Mouse (Mus musculus) E14TG2a.4 (cell line): ENCODE measurements around the gene Ano6.

Source experiments
- CTCF ChIP-seq: conservative IDR thresholded peaks from 2 replicates; pipeline ENCODE4 v1.5.1; 2014; ENCODE audit warnings: low read length
- POU5F1 ChIP-seq: IDR thresholded peaks from 2 replicates; pipeline ENCODE4 v1.6.1; 2014; ENCODE audit warnings: low read length, borderline replicate concordance

DNA sequence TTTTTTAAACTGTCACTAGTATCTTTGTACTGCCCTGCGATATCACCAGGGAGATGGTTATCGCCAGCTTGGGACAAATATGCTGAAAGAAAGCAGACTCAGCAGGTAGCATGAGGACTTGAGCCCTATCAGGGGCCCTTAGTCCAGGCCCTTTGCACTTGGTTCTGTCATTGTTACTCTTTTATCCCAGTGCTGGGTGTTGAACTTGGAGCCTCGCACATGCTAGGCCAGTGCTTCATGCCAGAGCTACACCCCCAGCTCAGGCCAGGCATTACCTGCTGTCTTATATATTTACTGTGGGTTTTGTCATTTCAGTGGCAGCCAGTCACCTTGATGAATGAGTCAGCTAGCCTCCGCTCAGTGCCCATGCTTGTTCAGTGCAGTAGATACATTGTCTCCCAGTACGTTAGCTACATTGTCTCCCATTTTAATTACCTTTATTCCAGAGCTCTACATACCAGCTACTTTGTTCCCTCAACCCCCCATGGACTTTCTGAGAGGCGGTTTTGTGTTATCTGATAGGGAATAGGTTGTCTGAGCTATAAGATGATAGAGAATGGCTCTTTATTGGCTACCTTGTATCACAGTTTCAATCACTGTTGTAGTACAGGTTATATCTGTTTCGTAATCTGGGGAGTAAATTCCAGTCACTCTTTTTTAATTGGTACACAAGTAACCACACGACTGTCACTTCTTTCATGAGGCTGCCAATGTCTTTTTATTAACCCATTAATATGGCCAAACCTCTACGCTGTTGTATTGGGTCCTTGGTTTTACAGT is 68.4 kb downstream of the Ano6 start:
- TF ChIP-seq CTCF, result no peak
- TF ChIP-seq POU5F1, result no peak
